Comparison of ENCODE assay signal across 8 mouse cellular contexts in the genomic region with DNA sequence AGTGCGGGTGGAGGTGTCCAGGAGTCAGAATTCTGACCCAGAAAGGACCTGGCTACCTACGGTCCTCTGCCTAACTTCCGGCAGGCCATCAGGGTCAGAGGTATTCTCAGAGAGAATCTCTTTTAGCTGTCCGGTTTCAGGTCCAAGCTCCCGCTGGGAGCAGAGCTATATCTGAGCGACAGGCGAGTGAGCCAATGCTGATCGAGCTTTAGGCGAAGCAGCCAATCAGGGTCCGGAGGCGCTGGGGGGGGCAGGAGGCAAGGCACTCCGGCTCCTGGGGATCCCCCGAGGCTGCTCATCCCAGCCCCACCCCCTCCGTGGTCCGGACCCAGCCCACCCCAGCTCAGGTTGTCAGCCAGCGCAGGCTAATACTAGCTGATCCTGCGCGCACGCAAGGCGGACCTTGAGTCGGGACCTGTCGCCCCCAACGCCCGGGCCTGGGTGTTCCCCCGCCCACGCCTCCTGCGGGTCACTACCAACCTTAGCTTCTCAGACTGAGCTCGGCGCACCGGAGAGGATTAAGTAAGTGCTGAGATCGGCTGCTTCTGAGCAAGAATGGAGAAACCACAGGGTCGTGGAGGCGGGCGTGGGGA. TPM values are rescaled to one million over a fixed set of nuclear protein-coding genes. Genes with fewer than 3 reads are reported as not detected.
DNase-seq lines count a peak whose midpoint lies in the region; ATAC-seq lines count a peak whose summit lies in the region.

TSS of gene 6430571L13Rik (plus strand) at position 336 of the 593 bp plus-strand sequence.

- peak within 1 kb of the TSS; percentile 81 for H3K9ac ChIP-seq in heart, embryonic 16.5 days (ENCODE audit: low read length)
- peak within 1 kb of the TSS; percentile 54 for H3K9ac ChIP-seq in liver, embryonic 15.5 days
- peak within 1 kb of the TSS; percentile 70 for H3K9ac ChIP-seq in neural tube, embryonic 12.5 days

- WGBS in forebrain, embryonic 10.5 days, result under 1% methylated on average over 34 of the region's 34 CpGs
- WGBS in heart, embryonic 16.5 days, result under 1% methylated on average over 34 of the region's 34 CpGs
- under 1% methylated on average over 34 of the region's 34 CpGs for WGBS in liver, embryonic 15.5 days (ENCODE audit: insufficient replicate concordance)
- under 1% methylated on average over 34 of the region's 34 CpGs for WGBS in neural tube, embryonic 12.5 days

- DNase-seq in CD4-positive, CD25-positive, alpha-beta regulatory T cell, adult 2 months (ENCODE audit: low read depth, low spot score), result peak; percentile 93
- DNase-seq in brain, embryonic 18.5 days (ENCODE audit: low read depth, low spot score), result peak; percentile 88
- DNase-seq in forebrain, embryonic 10.5 days (ENCODE audit: extremely low spot score, low spot score), result peak; percentile 91
- DNase-seq in kidney, postnatal 36 days, result peak; percentile 97 to 98
- peak; percentile 90 for DNase-seq in telencephalon, adult 2 months (ENCODE audit: low read depth, low spot score)

- H3K27ac ChIP-seq in forebrain, embryonic 10.5 days, result peak within 1 kb of the TSS; percentile 83
- H3K27ac ChIP-seq in heart, embryonic 16.5 days (ENCODE audit: low read length), result no peak within 1 kb of the TSS
- H3K27ac ChIP-seq in liver, embryonic 15.5 days (replicated peaks), result no peak within 1 kb of the TSS
- H3K27ac ChIP-seq in neural tube, embryonic 12.5 days, result no peak within 1 kb of the TSS

- peak within 1 kb of the TSS; percentile 88 for H3K4me2 ChIP-seq in heart, embryonic 16.5 days (ENCODE audit: low read depth, low read length)
- peak within 1 kb of the TSS; percentile 83 for H3K4me2 ChIP-seq in liver, embryonic 15.5 days
- H3K4me2 ChIP-seq in neural tube, embryonic 12.5 days (replicated peaks), result peak within 1 kb of the TSS; percentile 80

- no peaks in the 10 kb centered on the region for H3K36me3 ChIP-seq in forebrain, embryonic 10.5 days (replicated peaks)
- H3K36me3 ChIP-seq in heart, embryonic 16.5 days (ENCODE audit: control insufficient read depth, insufficient read depth), result no peaks in the 10 kb centered on the region
- no peaks in the 10 kb centered on the region for H3K36me3 ChIP-seq in liver, embryonic 15.5 days (replicated peaks)
- H3K36me3 ChIP-seq in neural tube, embryonic 12.5 days, result no peaks in the 10 kb centered on the region

- ATAC-seq in heart, embryonic 16.5 days (replicated peaks; ENCODE audit: extremely low read depth, insufficient read depth, low FRiP score), result peak; percentile 89
- peak; percentile 78 for ATAC-seq in liver, embryonic 15.5 days (ENCODE audit: insufficient read depth)
- peak; percentile 93 for ATAC-seq in neural tube, embryonic 12.5 days (ENCODE audit: low FRiP score, low read depth)

- no peaks in the 10 kb centered on the region for H3K9me3 ChIP-seq in forebrain, embryonic 10.5 days
- H3K9me3 ChIP-seq in heart, embryonic 16.5 days (replicated peaks; ENCODE audit: control insufficient read depth, low read length), result no peaks in the 10 kb centered on the region
- no peaks in the 10 kb centered on the region for H3K9me3 ChIP-seq in liver, embryonic 15.5 days (replicated peaks)
- H3K9me3 ChIP-seq in neural tube, embryonic 12.5 days, result no peaks in the 10 kb centered on the region

- peaks cover 35% of the 10 kb centered on the region for H3K27me3 ChIP-seq in forebrain, embryonic 10.5 days (ENCODE audit: poor library complexity, severe bottlenecking)
- H3K27me3 ChIP-seq in heart, embryonic 16.5 days (ENCODE audit: control insufficient read depth, insufficient read depth, low read length), result peaks cover 7% of the 10 kb centered on the region
- H3K27me3 ChIP-seq in liver, embryonic 15.5 days, result peaks cover 37% of the 10 kb centered on the region
- peaks cover 2% of the 10 kb centered on the region; the same call in 1 of the 2 replicates for H3K27me3 ChIP-seq in neural tube, embryonic 12.5 days (replicated peaks)

- H3K4me3 ChIP-seq in forebrain, embryonic 10.5 days, result peak within 1 kb of the TSS; percentile 76
- H3K4me3 ChIP-seq in heart, embryonic 16.5 days (ENCODE audit: low read length), result peak within 1 kb of the TSS; percentile 73
- peak within 1 kb of the TSS; percentile 59 for H3K4me3 ChIP-seq in liver, embryonic 15.5 days (replicated peaks)
- H3K4me3 ChIP-seq in neural tube, embryonic 12.5 days, result peak within 1 kb of the TSS; percentile 54

- H3K4me1 ChIP-seq in forebrain, embryonic 10.5 days, result peaks cover 46% of the 10 kb centered on the region
- H3K4me1 ChIP-seq in heart, embryonic 16.5 days (ENCODE audit: control insufficient read depth, insufficient read depth, low read length), result peaks cover 23% of the 10 kb centered on the region
- peaks cover 35% of the 10 kb centered on the region for H3K4me1 ChIP-seq in liver, embryonic 15.5 days (replicated peaks)
- peaks cover 11% of the 10 kb centered on the region for H3K4me1 ChIP-seq in neural tube, embryonic 12.5 days

RNA-seq across cellular contexts. Expression of gene 6430571L13Rik, which starts in this region (rescaled TPM):
- polyA plus RNA-seq in forebrain, embryonic 10.5 days (2016; fragmentation: Nextera tagmentation; extraction: Ambion mirVana), result 1.0 and 1.6 TPM in 2 replicates
- polyA plus RNA-seq in heart, embryonic 16.5 days (2015; fragmentation: Nextera tagmentation; extraction: Ambion mirVana), result 1.2 and 1.5 TPM in 2 replicates
- 0.12 TPM in 2 replicates for polyA plus RNA-seq in liver, embryonic 15.5 days (2015; fragmentation: Nextera tagmentation; extraction: Ambion mirVana)
- polyA plus RNA-seq in neural tube, embryonic 12.5 days (2016; fragmentation: Nextera tagmentation; extraction: Ambion mirVana), result 4.1 and 4.8 TPM in 2 replicates

Comparison
In these comparisons a context has a peak if more than half of its experiments do, and no peak if none do; other contexts are left out.
1. Peak in ATAC-seq, H3K4me3 ChIP-seq, H3K9ac ChIP-seq and H3K4me2 ChIP-seq in liver, embryonic 15.5 days; RNA of the gene not detected or under 1 TPM.